Mouse (Mus musculus): ENCODE results near the gene Vmn2r-ps159.
"Not testable (repeated sequence)": the region's sequence is repeated elsewhere in the genome, so short reads cannot be mapped to it uniquely, and the experiment has no call there.

The Vmn2r-ps159 gene

GRCm38 (mm10) chr4:156330803-156331202, at the start of gene Vmn2r-ps159:
Gene Vmn2r-ps159, plus strand, starts transcription at chr4:156331103.
- not testable (repeated sequence) for DNase-seq (ENCODE audit: low read depth, low spot score)

GRCm38 (mm10) chr4:156341601-156342504, 10.9 kb downstream of the Vmn2r-ps159 start:
- peak; percentile 11 for DNase-seq (ENCODE audit: low read depth, low spot score)

GRCm38 (mm10) chr4:156342569-156343325, 11.8 kb downstream of the Vmn2r-ps159 start:
- peak; percentile 81 for DNase-seq (ENCODE audit: low read depth, low spot score)

GRCm38 (mm10) chr4:156343332-156343731, 12.4 kb downstream of the Vmn2r-ps159 start:
- DNase-seq (ENCODE audit: low read depth, low spot score), result no peak

- not testable (repeated sequence) for DNase-seq (ENCODE audit: low read depth, low spot score)
These were observed 26.0 kb downstream of the Vmn2r-ps159 start for GRCm38 (mm10) chr4:156356756-156357437.
